Mouse (Mus musculus): Measurements from ENCODE around the gene Siglech. TPM values are rescaled to one million over a fixed set of nuclear protein-coding genes. Genes with fewer than 3 reads are reported as not detected.

Gene Siglech
- polyA plus RNA-seq, 1 experiment from 2014 or later, result 0.27 TPM

DNA sequence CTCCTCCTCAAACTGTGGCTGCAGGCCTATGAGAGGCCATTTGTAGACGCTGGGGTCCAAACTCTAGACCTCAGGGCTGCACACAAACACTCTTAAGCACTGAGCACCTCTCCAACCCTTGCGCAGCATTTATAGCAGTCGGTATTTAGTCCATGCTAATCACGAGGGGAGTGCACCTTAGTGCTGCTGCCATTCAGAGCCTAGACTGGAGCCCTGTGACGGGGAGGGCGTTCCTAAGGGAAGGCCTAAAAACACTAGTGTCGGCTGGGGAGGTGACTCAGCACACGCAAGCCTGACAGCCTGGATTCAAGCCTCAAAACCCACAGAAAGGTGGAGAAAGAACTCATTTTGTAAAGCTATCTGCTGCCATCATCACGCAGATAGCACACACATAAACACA lies 59.6 kb downstream of the Siglech start:
- H3K36me3 ChIP-seq (ENCODE audit: insufficient read depth, low read length), result peaks cover 15% of the 10 kb centered on the region; the same call in 1 of the 2 replicates
- H3K9me3 ChIP-seq (ENCODE audit: low read length), result no peaks in the 10 kb centered on the region
- H3K9ac ChIP-seq (replicated peaks; ENCODE audit: low read depth), result no peak overlapping the region
- H3K4me3 ChIP-seq (ENCODE audit: low read depth, low read length), result no peak overlapping the region
- no peaks in the 10 kb centered on the region for H3K27me3 ChIP-seq (replicated peaks; ENCODE audit: insufficient read depth, low read length)
- H3K4me1 ChIP-seq (ENCODE audit: insufficient read depth, low read depth, low read length), result no peaks in the 10 kb centered on the region
- no peak for DNase-seq (ENCODE audit: low spot score)
- TF ChIP-seq CTCF (IDR thresholded peaks at IDR 0.05), result no peak
- TF ChIP-seq EP300 (IDR thresholded peaks at IDR 0.05), result no peak
- ATAC-seq, result no peak
- WGBS, result 88% methylated on average over 9 of the region's 9 CpGs
- H3K4me2 ChIP-seq (replicated peaks; ENCODE audit: low read depth, low read length), result no peak overlapping the region
- no peak overlapping the region for H3K27ac ChIP-seq (ENCODE audit: low read length)

Other genes starting within 250 kb of the Siglech start
- gene Tubgcp5, start 26.0 kb downstream of the Siglech start, polyA plus RNA-seq (2015; fragmentation: Nextera tagmentation; extraction: Ambion mirVana), result 13.0 and 13.7 TPM in 2 replicates
- gene Cyfip1, start 73.6 kb downstream of the Siglech start, polyA plus RNA-seq (2015; fragmentation: Nextera tagmentation; extraction: Ambion mirVana), result 81.4 and 90.7 TPM in 2 replicates
- 36.0 and 40.2 TPM in 2 replicates for gene Nipa2, start 194.3 kb downstream of the Siglech start, polyA plus RNA-seq (2015; fragmentation: Nextera tagmentation; extraction: Ambion mirVana)